Mouse (Mus musculus) cerebellum, postnatal 36 days (tissue): ENCODE results near the gene Gm49373.
A peak's percentile ranks its signal among the peaks of the same experiment; 100 is the strongest.

Experiments used
- DNase-seq, 2 experiments: peaks; one replicate each; pipeline ENCODE4 v3.0.0; 2021 to 2022; ENCODE audit warnings: mixed read lengths in 2 of 2

Gm49373 gene

GRCm38 (mm10) chr9:21073044-21073840 is at the start of gene Gm49373, which contains the start of gene Fdx1l:
Gm49373 (minus strand) TSS chr9:21073096.
Fdx1l (minus strand) TSS chr9:21073614.
- DNase-seq = peak; percentile 88 to 89

GRCm38 (mm10) chr9:21121483-21121882 is 48.6 kb upstream of the Gm49373 start:
- no peak for DNase-seq

GRCm38 (mm10) chr9:21117073-21117472 is 44.2 kb upstream of the Gm49373 start:
- no peak for DNase-seq

GRCm38 (mm10) chr9:21115105-21115504 is 42.2 kb upstream of the Gm49373 start:
- no peak for DNase-seq

GRCm38 (mm10) chr9:21114190-21114589 is 41.3 kb upstream of the Gm49373 start:
- DNase-seq = no peak

GRCm38 (mm10) chr9:21113751-21114150 is 40.9 kb upstream of the Gm49373 start:
- no peak for DNase-seq

- DNase-seq = no peak
These were observed 34.8 kb upstream of the Gm49373 start for GRCm38 (mm10) chr9:21107607-21108237.

GRCm38 (mm10) chr9:21105760-21106564 is 33.1 kb upstream of the Gm49373 start:
- DNase-seq = no peak

- no peak for DNase-seq
These were observed 31.9 kb upstream of the Gm49373 start for GRCm38 (mm10) chr9:21104814-21105213.

GRCm38 (mm10) chr9:21102076-21102475 is 29.2 kb upstream of the Gm49373 start:
- DNase-seq = no peak

GRCm38 (mm10) chr9:21100447-21101161 is 27.7 kb upstream of the Gm49373 start:
- DNase-seq = no peak

- no peak for DNase-seq
These were observed 24.9 kb upstream of the Gm49373 start for GRCm38 (mm10) chr9:21097793-21098192.

- DNase-seq = no peak
These were observed 23.1 kb upstream of the Gm49373 start for GRCm38 (mm10) chr9:21095958-21096357.

GRCm38 (mm10) chr9:21093423-21093822 is 20.5 kb upstream of the Gm49373 start:
- no peak for DNase-seq

- peak; percentile 96 to 97 for DNase-seq
These were observed 18.9 kb upstream of the Gm49373 start, which contains the start of the genes Gm38431 and Raver1 for GRCm38 (mm10) chr9:21091707-21092320. Gm38431 (minus strand) TSS chr9:21091997. Raver1 (minus strand) TSS chr9:21092008.

- no peak for DNase-seq
These were observed 18.2 kb upstream of the Gm49373 start for GRCm38 (mm10) chr9:21090972-21091706.

- DNase-seq = no peak
These were observed 17.6 kb upstream of the Gm49373 start for GRCm38 (mm10) chr9:21090537-21090936.

- no peak for DNase-seq
These were observed 10.4 kb upstream of the Gm49373 start for GRCm38 (mm10) chr9:21083324-21083723.

GRCm38 (mm10) chr9:21081127-21081526 is 8.2 kb upstream of the Gm49373 start:
- DNase-seq = peak in 1 of 2 experiments; percentile 20

- no peak for DNase-seq
These were observed 2.7 kb upstream of the Gm49373 start for GRCm38 (mm10) chr9:21075625-21076024.

- DNase-seq = no peak
These were observed 1.3 kb upstream of the Gm49373 start for GRCm38 (mm10) chr9:21074173-21074572.
